Mouse (Mus musculus): Measurements from ENCODE around the gene Ccdc9.

Ccdc9 gene

GRCm38 (mm10) chr7:16273766-16274140, 12.8 kb downstream of the Ccdc9 start:
- CTCF ChIA-PET: interaction anchor here (0.5 to 1.0 kb wide), 2 partner anchors 18 to 25 kb away, joined by 3 to 4 read pairs; no protein-coding TSS in a partner anchor

GRCm38 (mm10) chr7:16273081-16273765, 13.4 kb downstream of the Ccdc9 start, which contains the start of gene Inafm1:
TSS of gene Inafm1 (minus strand) at chr7:16273617.
- CTCF ChIA-PET: interaction anchor here (0.5 to 2.0 kb wide), 3 partner anchors 11 to 26 kb away, joined by 3 to 9 read pairs (median 4); no protein-coding TSS in a partner anchor

- CTCF ChIA-PET: interaction anchor here (0.6 to 2.0 kb wide), 2 partner anchors 10 to 334 kb away, joined by 4 to 9 read pairs; no protein-coding TSS in a partner anchor
These were observed 13.9 kb downstream of the Ccdc9 start for GRCm38 (mm10) chr7:16272681-16273080.

GRCm38 (mm10) chr7:16271139-16271538, 15.5 kb downstream of the Ccdc9 start:
- CTCF ChIA-PET: interaction anchor here (2.0 kb wide), 1 partner anchor 9 kb away, joined by 9 read pairs; no protein-coding TSS in a partner anchor

GRCm38 (mm10) chr7:16266593-16266992, 20.0 kb downstream of the Ccdc9 start:
- CTCF ChIA-PET: interaction anchor here (0.7 kb wide), 1 partner anchor 58 kb away, joined by 3 read pairs; no protein-coding TSS in a partner anchor

- CTCF ChIA-PET: interaction anchor here (0.7 kb wide), 1 partner anchor 203 kb away, joined by 3 read pairs; no protein-coding TSS in a partner anchor
These were observed 20.7 kb downstream of the Ccdc9 start for GRCm38 (mm10) chr7:16265856-16266255.

GRCm38 (mm10) chr7:16263843-16264242, 22.8 kb downstream of the Ccdc9 start:
- CTCF ChIA-PET: interaction anchor here (0.6 to 1.0 kb wide), 3 partner anchors 32 to 165 kb away, joined by 3 to 5 read pairs (median 3); no protein-coding TSS in a partner anchor

- CTCF ChIA-PET: interaction anchor here (0.5 to 1.6 kb wide), 9 partner anchors 9 to 164 kb away, joined by 3 to 13 read pairs (median 4); no protein-coding TSS in a partner anchor
These were observed 23.4 kb downstream of the Ccdc9 start for GRCm38 (mm10) chr7:16263015-16263787.

- CTCF ChIA-PET: interaction anchor here (0.6 kb wide), 1 partner anchor 50 kb away, joined by 3 read pairs; no protein-coding TSS in a partner anchor
These were observed 25.5 kb downstream of the Ccdc9 start for GRCm38 (mm10) chr7:16261097-16261496.

GRCm38 (mm10) chr7:16259110-16259590, 27.4 kb downstream of the Ccdc9 start, which contains the start of gene C5ar1:
TSS of gene C5ar1 (minus strand) at chr7:16259540.
- CTCF ChIA-PET: no interaction called here

- CTCF ChIA-PET: no interaction called here
These were observed 28.8 kb downstream of the Ccdc9 start for GRCm38 (mm10) chr7:16257830-16258229.

GRCm38 (mm10) chr7:16255963-16256362, 30.6 kb downstream of the Ccdc9 start:
- CTCF ChIA-PET: interaction anchor here (0.7 kb wide), 1 partner anchor 17 kb away, joined by 4 read pairs; the partner anchor contains the start of gene Inafm1

GRCm38 (mm10) chr7:16254195-16254594, 32.4 kb downstream of the Ccdc9 start:
- CTCF ChIA-PET: no interaction called here

- CTCF ChIA-PET: no interaction called here
These were observed 35.9 kb downstream of the Ccdc9 start for GRCm38 (mm10) chr7:16250687-16251086.

GRCm38 (mm10) chr7:16245958-16246357, 40.6 kb downstream of the Ccdc9 start:
- CTCF ChIA-PET: no interaction called here

GRCm38 (mm10) chr7:16244067-16244466, 42.5 kb downstream of the Ccdc9 start, which contains the start of gene C5ar2:
TSS of gene C5ar2 (minus strand) at chr7:16244154.
- CTCF ChIA-PET: no interaction called here

- CTCF ChIA-PET: interaction anchor here (0.5 to 1.0 kb wide), 2 partner anchors 13 to 21 kb away, joined by 3 read pairs; no protein-coding TSS in a partner anchor
These were observed 44.4 kb downstream of the Ccdc9 start for GRCm38 (mm10) chr7:16242198-16242597.

GRCm38 (mm10) chr7:16241787-16242186, 44.8 kb downstream of the Ccdc9 start:
- CTCF ChIA-PET: interaction anchor here (1.0 kb wide), 1 partner anchor 12 kb away, joined by 3 read pairs; no protein-coding TSS in a partner anchor

GRCm38 (mm10) chr7:16240978-16241303, 45.7 kb downstream of the Ccdc9 start:
- CTCF ChIA-PET: interaction anchor here (1.0 kb wide), 1 partner anchor 12 kb away, joined by 3 read pairs; no protein-coding TSS in a partner anchor

- CTCF ChIA-PET: interaction anchor here (0.6 to 0.8 kb wide), 2 partner anchors 9 to 19 kb away, joined by 4 to 10 read pairs; no protein-coding TSS in a partner anchor
These were observed 46.2 kb downstream of the Ccdc9 start for GRCm38 (mm10) chr7:16240281-16240977.

- CTCF ChIA-PET: interaction anchor here (0.8 kb wide), 1 partner anchor 18 kb away, joined by 4 read pairs; no protein-coding TSS in a partner anchor
These were observed 47.0 kb downstream of the Ccdc9 start for GRCm38 (mm10) chr7:16239554-16239997.
